Mouse (Mus musculus) bone marrow macrophage, adult 2 months (primary cell): ENCODE results near the gene Kctd19.

Experiments used
- CTCF ChIP-seq: IDR thresholded peaks from 2 replicates; pipeline ENCODE4 v1.5.1; 2012; ENCODE audit warnings: low read depth, mild to moderate bottlenecking, low read length, moderate library complexity
- POLR2A ChIP-seq: IDR thresholded peaks from 2 replicates; pipeline ENCODE4 v1.6.1; 2012; ENCODE audit warnings: mild to moderate bottlenecking, low read depth, low read length, borderline replicate concordance

DNA sequence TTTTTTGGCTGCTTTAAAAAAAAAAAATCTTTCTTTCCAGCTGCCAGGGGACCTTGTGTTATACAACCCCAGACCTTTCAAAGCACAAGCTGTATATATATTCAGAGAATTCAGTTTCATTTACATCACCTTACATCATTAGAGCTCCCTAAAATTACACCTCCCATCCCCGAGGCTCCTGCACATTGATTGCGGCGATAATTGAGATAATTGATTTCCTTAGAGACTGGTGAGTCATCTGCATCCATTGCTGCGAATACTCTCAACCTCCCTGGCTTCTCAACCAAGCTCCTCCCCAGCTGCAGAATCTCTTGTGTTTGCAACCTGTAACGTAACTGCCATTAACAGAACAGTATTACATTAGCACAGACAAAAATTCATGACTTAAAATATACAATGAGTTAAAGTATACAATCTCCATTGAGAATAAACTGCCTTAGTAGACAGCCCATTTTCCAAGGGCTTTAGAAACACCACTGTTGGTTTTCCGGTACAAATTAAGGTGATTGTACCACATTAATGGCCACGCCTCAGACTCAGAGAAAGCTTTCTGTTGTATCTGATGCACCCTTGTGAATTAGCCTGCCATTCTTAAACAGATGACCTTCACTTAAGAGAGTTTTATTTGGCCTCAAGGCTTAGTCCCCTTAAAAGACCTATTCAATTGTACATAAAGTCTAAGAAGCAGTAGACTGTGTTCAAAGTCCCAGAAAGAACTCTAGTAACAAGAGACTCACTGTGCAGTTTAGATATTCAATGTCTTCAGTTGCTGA, 18.6 kb upstream of the Kctd19 start:
- TF ChIP-seq CTCF (no peak), POLR2A (no peak)
